Comparison of ENCODE assay signal across 10 mouse cellular contexts in the genomic region with DNA sequence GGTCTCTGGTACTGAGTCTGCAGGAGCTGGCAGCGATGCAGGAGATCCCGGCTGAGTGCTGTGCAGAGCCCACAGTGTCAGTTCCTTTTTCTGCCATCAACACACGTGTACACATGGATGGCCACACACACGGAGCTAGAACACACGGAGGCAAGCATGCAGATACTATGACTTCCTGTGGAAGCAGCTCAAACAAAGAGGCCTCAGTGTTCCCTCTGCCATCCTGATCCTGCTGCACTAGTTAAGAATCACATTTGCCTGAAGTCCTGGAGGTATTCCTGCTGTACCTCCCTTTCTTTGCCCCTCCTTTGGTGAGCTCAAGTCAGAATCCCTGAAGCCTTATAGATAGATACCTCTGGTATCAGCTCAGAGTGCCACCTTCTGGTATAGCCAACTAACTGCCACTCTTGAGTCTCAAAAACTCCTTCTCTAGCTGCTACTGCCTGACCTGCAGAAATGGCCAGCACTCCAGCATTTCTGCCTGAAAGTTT.
DNase-seq lines count a peak whose midpoint lies in the region; ATAC-seq lines count a peak whose summit lies in the region.
"Had no signal": no experiment of that assay in that cellular context is flagged by ENCODE, and none has a peak within 500 bp of the region (broad histone marks: within the 10 kb centered on the region; RNA-seq: fewer than 3 reads in every experiment).

No protein-coding gene starts in this region.

- no peak overlapping the region for H3K4me2 ChIP-seq in forebrain, embryonic 14.5 days (ENCODE audit: low read length)
- H3K4me2 ChIP-seq in midbrain, embryonic 14.5 days (ENCODE audit: low read length) = no peak overlapping the region
- H3K4me2 ChIP-seq: limb, embryonic 15.5 days had no signal

- DNase-seq in heart, adult 11 months = peak; percentile 84
- DNase-seq in heart, adult 8-10 months (ENCODE audit: low spot score) = no peak
- peak; percentile 59 to 67 for DNase-seq in right cerebral cortex, postnatal 10 days (ENCODE audit: low spot score in 2 of 2)
- no peak for DNase-seq in right cerebral cortex, postnatal 4 days
- peak; percentile 88 for DNase-seq in forebrain, embryonic 14.5 days (ENCODE audit: low spot score)
- DNase-seq in midbrain, embryonic 14.5 days = peak; percentile 86
- DNase-seq in ovary, postnatal 36 days (ENCODE audit: low spot score) = no peak

- H3K27ac ChIP-seq in forebrain, embryonic 14.5 days (ENCODE audit: low read depth, low read length) = no peak overlapping the region
- H3K27ac ChIP-seq in midbrain, embryonic 14.5 days (replicated peaks; ENCODE audit: low read depth, low read length) = peak overlapping the region; percentile 53
- H3K27ac ChIP-seq: limb, embryonic 15.5 days had no signal

- no peak overlapping the region for H3K4me3 ChIP-seq in forebrain, embryonic 14.5 days (ENCODE audit: low read depth, low read length)
- H3K4me3 ChIP-seq in midbrain, embryonic 14.5 days (replicated peaks; ENCODE audit: low read depth, low read length) = no peak overlapping the region
- H3K4me3 ChIP-seq: erythroblast, embryonic 14.5 days; limb, embryonic 15.5 days had no signal

- H3K27me3 ChIP-seq in forebrain, embryonic 14.5 days (replicated peaks; ENCODE audit: control insufficient read depth, insufficient read depth, low read length) = no peaks in the 10 kb centered on the region
- no peaks in the 10 kb centered on the region for H3K27me3 ChIP-seq in midbrain, embryonic 14.5 days (ENCODE audit: control insufficient read depth, insufficient read depth, low read length)
- H3K27me3 ChIP-seq: limb, embryonic 15.5 days had no signal

- no peaks in the 10 kb centered on the region for H3K9me3 ChIP-seq in forebrain, embryonic 14.5 days (replicated peaks; ENCODE audit: control insufficient read depth, low read length)
- H3K9me3 ChIP-seq in midbrain, embryonic 14.5 days (ENCODE audit: control insufficient read depth, low read length) = no peaks in the 10 kb centered on the region
- H3K9me3 ChIP-seq: limb, embryonic 15.5 days had no signal

- WGBS in forebrain, embryonic 14.5 days = 69% methylated on average over 5 of the region's 5 CpGs
- 69% methylated on average over 5 of the region's 5 CpGs for WGBS in midbrain, embryonic 14.5 days

- peaks cover 3% of the 10 kb centered on the region; the same call in 1 of the 2 replicates for H3K4me1 ChIP-seq in forebrain, embryonic 14.5 days (ENCODE audit: control insufficient read depth, insufficient read depth, low read length)
- H3K4me1 ChIP-seq in midbrain, embryonic 14.5 days (ENCODE audit: control insufficient read depth, insufficient read depth, low read length) = peaks cover 15% of the 10 kb centered on the region
- H3K4me1 ChIP-seq: limb, embryonic 15.5 days had no signal

- no peak overlapping the region for H3K9ac ChIP-seq in forebrain, embryonic 14.5 days (ENCODE audit: low read length)
- H3K9ac ChIP-seq in midbrain, embryonic 14.5 days (replicated peaks; ENCODE audit: low read length) = no peak overlapping the region
- H3K9ac ChIP-seq: limb, embryonic 15.5 days had no signal

- peak; percentile 83 for ATAC-seq in forebrain, embryonic 14.5 days
- peak; percentile 82 for ATAC-seq in midbrain, embryonic 14.5 days (ENCODE audit: low FRiP score, low TSS enrichment)
- ATAC-seq in megakaryocyte progenitor cell, adult 5-6 weeks (replicated peaks; ENCODE audit: poor library complexity) = no peak

- peaks cover 16% of the 10 kb centered on the region for H3K36me3 ChIP-seq in forebrain, embryonic 14.5 days (ENCODE audit: control insufficient read depth, insufficient read depth, low read length)
- peaks cover 45% of the 10 kb centered on the region for H3K36me3 ChIP-seq in midbrain, embryonic 14.5 days (ENCODE audit: control insufficient read depth, insufficient read depth, low read length)
- H3K36me3 ChIP-seq: limb, embryonic 15.5 days had no signal

Comparison
In these comparisons a context has a peak if more than half of its experiments do, and no peak if none do; other contexts are left out.
1. DNase-seq: peak in heart, adult 11 months (single experiment), right cerebral cortex, postnatal 10 days (2 of 2), forebrain, embryonic 14.5 days (single experiment) and midbrain, embryonic 14.5 days (single experiment); none in heart, adult 8-10 months (single experiment), right cerebral cortex, postnatal 4 days (single experiment) and ovary, postnatal 36 days (single experiment).